Mouse (Mus musculus): ENCODE measurements at regions not wholly inside any gene's neighbourhood (a gene's known extent, or its start where the extent isn't known, plus 50 kb on each side); places are given as distances from the start of the nearest gene placed in this dataset.
A peak's percentile ranks its signal among the peaks of the same experiment; 100 is the strongest.

DNA sequence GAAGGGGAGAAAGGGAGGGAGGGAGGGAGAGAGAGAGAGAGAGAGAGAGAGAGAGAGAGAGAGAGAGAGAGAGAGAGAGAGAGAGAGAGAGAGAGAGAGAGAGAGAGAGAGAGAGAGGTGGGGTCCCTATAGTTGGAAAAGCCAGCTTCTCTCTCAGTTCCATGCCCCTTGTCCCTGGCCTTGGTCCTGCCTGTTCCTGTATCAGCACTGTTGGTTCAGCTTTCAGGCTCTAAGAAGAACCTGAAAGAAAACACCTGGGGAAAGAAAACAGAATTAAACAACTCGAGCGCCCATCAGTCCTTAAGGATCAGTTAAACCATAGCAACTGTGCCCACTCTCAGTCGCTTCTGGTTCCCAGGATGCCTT lies 160.5 kb upstream of the Myt1l start:
- peak; percentile 33 for DNase-seq (ENCODE audit: low read depth, low spot score)

DNA sequence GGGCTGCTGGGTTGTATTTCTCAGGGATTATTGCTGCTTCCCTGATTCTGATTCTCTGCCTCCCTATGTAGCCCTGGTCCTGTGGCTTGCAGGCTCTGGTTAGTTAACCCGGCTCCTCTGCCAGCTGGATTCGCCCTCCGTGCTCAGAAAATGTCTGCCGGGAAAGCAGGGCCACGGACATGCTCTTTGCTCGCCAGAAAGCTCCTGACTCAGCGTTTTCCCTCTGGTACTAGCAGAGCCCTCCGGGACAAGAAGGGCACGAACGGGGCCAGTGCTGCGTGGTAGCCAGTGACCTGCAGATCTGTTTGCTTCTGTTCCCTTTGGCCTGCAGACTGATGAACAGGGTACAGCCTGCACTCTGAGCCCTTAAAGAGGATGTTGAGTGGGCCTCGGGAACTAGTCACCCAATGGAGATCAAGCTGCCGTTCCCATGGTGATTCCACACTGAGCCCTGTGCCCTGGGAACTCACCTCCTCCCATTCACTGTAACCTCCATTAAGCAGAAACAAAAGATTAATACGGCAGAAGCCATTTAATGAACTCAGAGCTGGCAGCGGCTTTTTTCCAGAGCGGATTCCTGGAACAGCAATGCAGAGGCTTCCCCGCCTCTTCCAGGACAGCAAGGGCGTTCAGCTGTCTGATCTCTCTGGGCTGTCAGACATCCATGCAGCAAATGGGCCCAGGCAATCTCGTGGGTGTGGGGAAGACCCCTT lies 159.9 kb upstream of the Myt1l start:
- DNase-seq (ENCODE audit: low read depth, low spot score): peak; percentile 72

DNA sequence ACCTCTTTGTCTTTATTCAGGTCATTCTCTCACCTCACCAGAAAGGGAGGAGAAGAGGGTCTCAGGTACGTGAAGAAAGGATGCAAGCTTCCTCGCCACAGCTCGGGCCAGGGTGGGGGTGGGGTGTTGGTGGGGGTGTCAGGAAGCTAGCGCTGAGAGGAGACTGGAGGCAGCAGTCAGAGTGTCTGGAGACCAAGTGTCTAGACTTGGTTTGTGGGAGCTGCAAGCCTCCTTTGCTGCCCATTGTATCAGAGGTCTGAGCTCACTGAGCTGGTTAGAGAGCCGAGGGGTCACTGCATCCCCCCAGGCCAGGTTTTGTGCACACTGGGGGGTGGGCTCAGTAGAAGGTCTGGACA lies 159.4 kb upstream of the Myt1l start:
- no peak for DNase-seq (ENCODE audit: low read depth, low spot score)

DNA sequence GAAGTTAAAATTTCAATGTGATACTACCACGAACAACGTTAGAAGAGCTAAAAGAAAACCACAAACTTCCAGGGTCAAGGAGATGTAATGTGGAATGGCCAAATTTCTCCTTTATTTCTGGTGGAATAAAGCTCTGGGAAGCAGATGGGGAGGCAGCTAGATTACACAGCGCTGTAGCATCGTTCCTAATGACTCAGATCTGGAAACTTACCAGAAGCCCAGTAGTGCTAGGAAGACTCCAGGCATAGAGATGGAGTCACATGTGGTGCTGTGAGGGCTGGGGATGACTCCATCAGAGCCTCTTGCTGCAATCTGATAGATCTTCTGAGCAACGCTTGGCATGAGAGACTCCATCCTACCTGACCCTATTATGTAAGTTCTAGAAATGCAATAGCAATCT lies 136.4 kb upstream of the Myt1l start:
- DNase-seq (ENCODE audit: low read depth, low spot score): no peak

DNA sequence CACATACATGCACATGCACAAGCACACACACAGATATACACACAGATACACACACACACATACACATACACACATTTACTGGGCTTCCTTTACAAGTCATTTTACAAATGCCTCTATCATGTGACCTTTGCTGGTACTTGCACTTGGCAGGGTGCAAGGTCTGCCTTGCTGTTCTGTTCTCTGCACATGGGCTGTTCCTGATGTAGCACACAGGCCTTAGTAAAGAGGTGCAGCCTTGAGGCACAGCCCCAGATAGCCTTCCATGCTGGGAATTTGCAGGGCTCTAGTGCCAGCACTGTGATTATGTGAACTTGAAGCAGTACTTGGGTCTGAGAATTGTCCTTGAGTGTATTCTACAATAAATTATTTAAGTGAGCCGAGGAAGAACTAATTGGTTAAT lies 133.9 kb upstream of the Myt1l start:
- DNase-seq (ENCODE audit: low read depth, low spot score): no peak

DNA sequence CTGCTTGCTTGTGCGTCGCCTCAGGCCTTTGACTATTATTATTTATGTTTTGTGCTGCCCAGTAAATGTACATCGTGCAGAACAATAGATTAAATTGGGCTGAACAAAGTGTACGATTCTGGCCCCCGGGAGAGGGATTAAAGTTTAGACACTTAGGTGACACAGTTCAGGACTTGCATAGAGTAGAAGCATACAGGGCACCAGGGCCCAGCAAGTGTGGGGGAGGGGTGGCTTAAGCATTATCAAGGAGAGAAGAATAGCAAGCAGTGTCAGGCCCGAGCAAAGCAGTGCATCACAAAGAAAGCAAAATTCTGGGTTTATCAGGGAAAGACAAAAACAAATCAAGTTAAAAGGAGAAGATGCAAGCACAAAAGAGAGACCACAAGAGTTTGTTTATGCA lies 133.3 kb upstream of the Myt1l start:
- DNase-seq (ENCODE audit: low read depth, low spot score): peak; percentile 6

DNA sequence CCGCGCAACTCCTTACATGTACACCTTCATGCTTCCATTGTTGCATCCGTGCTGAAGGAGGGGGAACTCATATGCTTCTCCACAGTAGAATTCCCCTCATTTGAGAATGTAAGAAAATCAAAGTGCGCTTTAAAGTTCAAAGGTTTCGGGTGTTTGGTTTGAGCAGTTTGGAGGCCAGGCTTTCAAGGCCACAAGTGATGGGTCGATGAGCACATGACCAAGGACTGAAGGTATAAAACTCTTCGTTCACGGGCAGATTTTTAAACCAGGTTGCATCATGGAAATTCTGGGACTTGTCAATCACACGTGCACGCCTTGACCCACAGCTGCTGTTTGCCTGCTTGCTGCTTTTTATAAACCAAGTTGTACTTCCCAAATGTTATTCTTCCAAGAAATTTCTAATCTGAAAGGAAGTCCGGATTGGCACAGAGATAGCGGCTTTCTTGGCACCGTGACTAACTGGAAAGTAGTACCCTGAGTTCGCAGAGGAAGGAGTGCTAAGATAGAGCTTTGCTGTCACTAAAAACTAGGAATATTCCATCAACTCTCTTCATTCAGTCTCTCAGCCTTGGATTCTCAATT lies 132.7 kb upstream of the Myt1l start:
- no peak for DNase-seq (ENCODE audit: low read depth, low spot score)

DNA sequence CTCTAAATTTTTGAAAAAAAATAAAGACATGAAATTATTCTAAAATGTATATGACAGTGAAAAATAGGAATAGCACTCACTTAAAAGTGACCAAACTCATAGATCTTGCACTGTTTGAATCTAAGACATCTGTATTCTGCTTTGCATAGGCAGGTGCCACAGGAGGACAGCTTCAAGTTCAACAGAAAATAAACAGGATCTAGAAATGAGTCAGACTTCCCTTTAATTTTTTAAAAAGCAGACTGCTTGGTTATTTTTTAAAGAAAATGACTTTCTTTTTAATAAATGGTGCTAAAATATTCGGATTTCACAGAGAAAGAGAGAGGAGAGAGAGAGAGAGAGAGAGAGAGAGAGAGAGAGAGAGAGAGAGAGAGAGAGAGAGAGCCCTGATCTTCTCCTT lies 123.8 kb upstream of the Myt1l start:
- DNase-seq (ENCODE audit: low read depth, low spot score): no peak

DNA sequence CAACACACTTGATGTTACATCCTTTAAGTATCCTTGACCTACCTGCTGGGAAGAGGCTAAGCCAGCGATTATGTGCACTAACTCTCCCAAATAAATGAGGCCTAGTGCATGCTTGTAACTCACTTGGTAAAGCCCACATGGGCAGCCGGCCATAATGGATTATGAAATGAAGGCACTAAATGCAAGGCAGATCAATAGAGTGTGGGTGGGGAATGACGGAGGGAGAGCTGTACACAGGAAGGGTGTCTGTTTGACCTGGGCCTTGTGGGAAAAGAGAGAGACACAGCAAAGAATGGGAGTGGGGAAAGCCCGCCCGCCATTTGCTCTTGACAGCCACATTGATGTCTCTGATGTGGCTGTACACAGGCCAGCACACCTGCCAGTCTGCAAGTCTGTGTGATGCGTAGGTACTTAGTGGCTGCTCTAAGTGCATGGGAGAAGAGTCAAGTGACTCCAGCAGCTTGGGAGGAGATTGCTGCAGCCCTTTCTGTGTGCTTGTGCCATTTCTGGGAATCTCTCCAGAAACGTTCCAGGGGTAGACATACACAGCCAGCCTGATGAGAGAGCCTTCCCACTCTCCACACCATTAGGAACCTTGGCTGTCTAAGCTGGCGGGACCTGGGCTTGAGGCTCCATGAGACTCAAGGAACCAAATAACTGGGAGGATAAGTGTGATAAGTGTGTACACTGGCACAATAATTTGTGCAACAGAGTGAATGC lies 118.7 kb upstream of the Myt1l start:
- no peak for DNase-seq (ENCODE audit: low read depth, low spot score)

DNA sequence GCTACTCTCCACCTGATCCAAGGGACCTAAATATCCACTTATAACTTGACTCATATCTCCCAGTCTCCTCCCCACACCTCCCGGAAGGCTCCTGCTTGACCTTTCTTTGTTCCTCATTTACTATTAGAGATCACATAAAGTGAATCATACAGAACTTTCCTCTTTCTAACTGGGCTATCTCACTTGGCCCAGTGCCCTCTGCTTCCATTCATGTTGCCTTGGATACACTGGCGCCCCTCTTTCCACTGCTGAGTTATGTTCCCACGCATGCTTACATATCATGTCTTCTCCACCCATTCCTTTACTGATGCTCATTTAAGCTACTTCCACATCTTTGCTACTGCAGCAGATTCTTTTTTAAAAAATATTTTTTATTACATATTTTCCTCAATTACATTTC lies 94.2 kb upstream of the Myt1l start:
- no peak for DNase-seq (ENCODE audit: low read depth, low spot score)

DNA sequence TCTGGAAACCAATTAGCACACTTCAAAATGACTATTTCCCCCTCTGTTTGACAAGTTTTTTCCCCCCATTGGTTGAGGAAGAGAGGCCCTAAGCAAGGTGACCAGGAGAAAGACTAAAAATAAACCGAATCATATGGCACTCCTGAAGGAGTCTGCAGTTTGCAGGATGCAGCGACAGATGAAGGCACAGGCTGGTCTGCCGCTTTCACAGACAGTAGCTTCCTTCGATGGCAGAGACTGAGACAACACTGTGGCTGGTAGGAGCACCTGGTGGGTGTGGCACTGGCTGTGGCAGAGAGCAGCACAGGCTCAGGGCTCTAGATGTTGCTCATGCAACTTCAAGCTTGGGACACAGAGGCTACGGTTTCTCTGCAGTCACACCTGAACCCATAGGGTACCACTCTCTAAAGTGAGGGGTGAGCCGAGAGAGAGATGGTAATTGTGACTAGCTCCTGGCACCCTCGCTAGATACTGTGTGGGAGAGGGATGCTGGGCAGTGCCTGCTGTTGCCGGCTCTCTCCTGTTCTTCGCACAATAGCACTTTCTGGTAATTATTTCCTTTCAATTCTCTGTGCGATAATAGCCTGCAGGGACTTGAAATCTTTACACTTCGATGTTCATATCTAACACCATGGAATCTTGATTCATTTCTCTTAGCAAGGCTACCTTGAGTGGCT lies 88.7 kb upstream of the Myt1l start:
- no peak for DNase-seq (ENCODE audit: low read depth, low spot score)

DNA sequence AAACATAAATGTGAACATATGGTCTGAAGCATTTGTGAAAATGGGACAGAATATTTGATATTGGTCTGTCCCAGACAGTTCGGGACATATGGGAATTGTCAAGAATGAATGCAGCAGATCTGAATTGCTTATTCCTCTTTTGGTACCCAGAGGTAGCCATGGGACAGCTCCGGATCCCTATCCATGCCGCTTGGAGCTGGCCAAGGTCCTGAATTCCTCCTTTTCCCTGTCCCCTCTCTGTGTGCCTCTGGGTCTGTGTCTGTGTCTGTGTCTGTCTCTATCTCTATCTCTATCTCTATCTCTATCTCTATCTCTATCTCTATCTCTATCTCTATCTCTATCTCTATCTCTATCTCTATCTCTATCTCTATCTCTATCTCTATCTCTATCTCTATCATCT lies 63.0 kb upstream of the Myt1l start:
- DNase-seq (ENCODE audit: low read depth, low spot score): peak; percentile 60
